Mouse (Mus musculus): ENCODE data around the gene Focad.

Focad gene

GRCm38 (mm10) chr4:88406887-88407696 lies 312.7 kb downstream of the Focad start:
- no peak for DNase-seq

- DNase-seq: no peak
Observed at GRCm38 (mm10) chr4:88409279-88409678, 314.9 kb downstream of the Focad start.

GRCm38 (mm10) chr4:88412331-88412730 lies 317.9 kb downstream of the Focad start:
- no peak for DNase-seq

- DNase-seq: no peak
Observed at GRCm38 (mm10) chr4:88415017-88415416, 320.6 kb downstream of the Focad start.

GRCm38 (mm10) chr4:88419378-88419777 lies 324.9 kb downstream of the Focad start:
- DNase-seq: no peak

- DNase-seq: no peak
Observed at GRCm38 (mm10) chr4:88424563-88424962, 330.1 kb downstream of the Focad start.

GRCm38 (mm10) chr4:88427630-88428239 lies 333.3 kb downstream of the Focad start:
- no peak for DNase-seq

- DNase-seq: no peak
Observed at GRCm38 (mm10) chr4:88432412-88433024, 338.1 kb downstream of the Focad start.

- no peak for DNase-seq
Observed at GRCm38 (mm10) chr4:88436593-88437165, 342.2 kb downstream of the Focad start.

- no peak for DNase-seq
Observed at GRCm38 (mm10) chr4:88437166-88437565, 342.7 kb downstream of the Focad start.

- DNase-seq: no peak
Observed at GRCm38 (mm10) chr4:88437917-88438316, 343.5 kb downstream of the Focad start.

GRCm38 (mm10) chr4:88438326-88438989 lies 344.0 kb downstream of the Focad start, which contains the start of gene Hacd4:
TSS of gene Hacd4 (minus strand) at chr4:88438928.
- peak; percentile 72 for DNase-seq

- DNase-seq: no peak
Observed at GRCm38 (mm10) chr4:88438990-88439329, 344.5 kb downstream of the Focad start.

GRCm38 (mm10) chr4:88439669-88440123 lies 345.3 kb downstream of the Focad start:
- DNase-seq: peak; percentile 24

- no peak for DNase-seq
Observed at GRCm38 (mm10) chr4:88440814-88441213, 346.4 kb downstream of the Focad start.

GRCm38 (mm10) chr4:88448976-88449375 lies 354.5 kb downstream of the Focad start:
- no peak for DNase-seq

GRCm38 (mm10) chr4:88450087-88450765 lies 355.8 kb downstream of the Focad start:
- peak; percentile 6 for DNase-seq

GRCm38 (mm10) chr4:88458093-88458492 lies 363.7 kb downstream of the Focad start:
- no peak for DNase-seq

- DNase-seq: no peak
Observed at GRCm38 (mm10) chr4:88458673-88459072, 364.2 kb downstream of the Focad start.
